Mouse (Mus musculus): ENCODE data around the gene Spsb1. TPM values are rescaled to one million over a fixed set of nuclear protein-coding genes. Genes with fewer than 3 reads are reported as not detected.

The Spsb1 gene
- total RNA-seq, 2 experiments from 2014 or later: 32.6 to 36.7 TPM

- peak; percentile 74 for DNase-seq (ENCODE audit: low spot score)
- intact Hi-C loops (cut with DNase I): no loop called here
Observed at GRCm38 (mm10) chr4:149846861-149847631, 107.8 kb downstream of the Spsb1 start.

Other genes with a start within 250 kb of the Spsb1 start
- gene Tmem201, start 217.0 kb downstream of the Spsb1 start, total RNA-seq (2021): 10 to 100 TPM; 82.3 to 89.7 TPM
- 10 to 100 TPM; 22.5 to 30.5 TPM for gene Slc25a33, start 180.8 kb downstream of the Spsb1 start, total RNA-seq (2021)
- gene H6pd, start 54.0 kb upstream of the Spsb1 start, total RNA-seq (2021): 10 to 100 TPM; 39.8 to 45.4 TPM
- 10 to 100 TPM; 34.8 to 37.8 TPM for gene Gpr157, start 132.3 kb upstream of the Spsb1 start, total RNA-seq (2021)
- gene Slc2a5, start 164.2 kb upstream of the Spsb1 start, total RNA-seq (2021): under 1 TPM in 1 of 2 experiments, not detected in 1; 0.31 TPM
- gene Slc2a7, start 193.9 kb upstream of the Spsb1 start, total RNA-seq (2021): not detected
- gene Car6, start 246.3 kb upstream of the Spsb1 start, total RNA-seq (2021): not detected